Mouse (Mus musculus) spleen, adult 2 months (tissue): ENCODE measurements around the gene Kcna5.

Source experiments
- CTCF ChIP-seq: fragments of 200-500 bp; IDR thresholded peaks from 2 replicates; pipeline ENCODE4 v1.5.1; 2011; ENCODE audit warnings: mild to moderate bottlenecking, inconsistent platforms; ENCODE audit not compliant: insufficient read depth, insufficient read length, insufficient replicate concordance; ENCODE audit errors: extremely low read depth
- POLR2A ChIP-seq: fragments of 200-500 bp; IDR thresholded peaks from 2 replicates; pipeline ENCODE4 v1.6.1; 2011; ENCODE audit warnings: low read depth, low read length, inconsistent platforms

GRCm38 (mm10) chr6:126560036-126560435 is 24.8 kb upstream of the Kcna5 start:
- TF ChIP-seq CTCF: no peak
- no peak for TF ChIP-seq POLR2A
